Mouse (Mus musculus): ENCODE results near the gene Wdr48. TPM values are rescaled to one million over a fixed set of nuclear protein-coding genes. Genes with fewer than 3 reads are reported as not detected.

Wdr48 gene
- total and polyA plus RNA-seq, 3 experiments, result 26.9 to 32.3 (median 32.0) TPM

DNA sequence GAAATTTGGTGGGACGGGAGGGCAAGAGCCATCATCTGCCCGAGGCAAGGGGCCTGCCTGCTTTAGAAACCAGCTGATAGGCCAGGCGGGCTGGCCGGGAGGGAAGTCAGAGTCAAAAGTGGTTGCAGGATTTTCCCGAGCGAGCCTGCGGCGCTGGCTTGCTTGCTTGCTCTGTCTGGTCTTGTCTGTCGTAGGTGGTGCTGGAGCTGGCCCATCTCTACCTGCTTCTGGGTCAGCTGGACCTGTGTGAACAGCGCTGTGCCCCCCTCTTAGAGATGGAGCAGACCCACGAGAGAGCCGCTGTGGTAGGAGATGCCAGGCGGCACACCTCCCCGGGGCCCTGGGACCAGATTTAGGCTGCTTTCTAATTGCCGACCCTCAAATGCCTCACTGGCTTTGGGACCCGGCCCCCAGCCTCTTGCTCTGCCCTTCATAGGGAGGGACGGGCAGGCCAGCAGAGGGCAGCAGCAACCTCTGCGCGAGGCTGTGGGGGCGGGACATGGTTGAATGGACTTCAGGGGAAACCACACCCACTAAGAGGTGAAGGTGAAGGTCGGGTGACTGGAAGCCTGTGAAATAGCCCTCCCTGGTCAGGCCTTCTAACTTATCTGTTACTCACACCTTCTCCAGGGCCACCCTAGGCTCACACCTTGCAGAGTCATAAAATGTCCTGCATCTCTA is 68.4 kb downstream of the Wdr48 start:
- H3K4me1 ChIP-seq (ENCODE audit: control insufficient read depth in 1 of 2, insufficient read depth in 2 of 2), result peaks cover 8 to 18% of the 10 kb centered on the region in 2 experiments
- peak; percentile 86 for TF ChIP-seq RAD21 (IDR thresholded peaks at IDR 0.05; ENCODE audit: low read depth, low read length)
- TF ChIP-seq BHLHE40 (IDR thresholded peaks at IDR 0.05; ENCODE audit: low read depth, low read length), result peak; percentile 75
- TF ChIP-seq CTCF (conservative IDR thresholded peaks at IDR 0.05 in 1 of 2, IDR thresholded peaks at IDR 0.05 in 1 of 2; ENCODE audit: low read depth in 2 of 2, low read length in 2 of 2), result peak; percentile 23 to 92; a peak in 2 of 4 replicates
- no peak for TF ChIP-seq ZKSCAN1 (IDR thresholded peaks at IDR 0.05; ENCODE audit: borderline replicate concordance, low read depth, low read length)
- TF ChIP-seq SMC3 (IDR thresholded peaks at IDR 0.05; ENCODE audit: low read depth, low read length), result peak; percentile 88
- no peak for TF ChIP-seq TBP (conservative IDR thresholded peaks at IDR 0.05; ENCODE audit: low read depth, low read length)
- peak; percentile 66 for TF ChIP-seq MAZ (IDR thresholded peaks at IDR 0.05; ENCODE audit: low read depth, low read length)
- no peaks in the 10 kb centered on the region for H3K79me2 ChIP-seq (replicated peaks; ENCODE audit: control insufficient read depth, extremely low read depth, insufficient read depth, poor library complexity, severe bottlenecking)
- H3K9ac ChIP-seq (ENCODE audit: insufficient read depth, low read depth), result no peak overlapping the region
- H3K9me3 ChIP-seq (replicated peaks; ENCODE audit: low read length), result no peaks in the 10 kb centered on the region
- dilution Hi-C loops (cut with MboI; ENCODE audit: extremely low pct_ligation_motif_present, extremely low pct_unique_long_range_greater_than_20kb, low sequenced_read_pairs) (no loop called here), in situ Hi-C loops (cut with MboI; ENCODE audit: low pct_ligation_motif_present, low pct_unique_long_range_greater_than_20kb, low sequenced_read_pairs) (no loop called here)
- no peak overlapping the region for H3K4me3 ChIP-seq (replicated peaks in 1 of 3; ENCODE audit: low read depth in 2 of 3, low read length in 2 of 3, poor library complexity in 1 of 3)
- peak; percentile 71 for DNase-seq (ENCODE audit: extremely low read depth)
- peak overlapping the region; percentile 9; the same call in 1 of the 2 replicates for H3K4me2 ChIP-seq (ENCODE audit: insufficient read depth, low read depth, poor library complexity, severe bottlenecking)
- H3K36me3 ChIP-seq (replicated peaks in 1 of 2; ENCODE audit: control insufficient read depth in 1 of 2, insufficient read depth in 1 of 2, low read length in 1 of 2), result no peaks in the 10 kb centered on the region
- peaks cover 5% of the 10 kb centered on the region for H3K27me3 ChIP-seq (replicated peaks)
- no peak overlapping the region for H3K27ac ChIP-seq (ENCODE audit: insufficient read depth, low read depth)

DNA sequence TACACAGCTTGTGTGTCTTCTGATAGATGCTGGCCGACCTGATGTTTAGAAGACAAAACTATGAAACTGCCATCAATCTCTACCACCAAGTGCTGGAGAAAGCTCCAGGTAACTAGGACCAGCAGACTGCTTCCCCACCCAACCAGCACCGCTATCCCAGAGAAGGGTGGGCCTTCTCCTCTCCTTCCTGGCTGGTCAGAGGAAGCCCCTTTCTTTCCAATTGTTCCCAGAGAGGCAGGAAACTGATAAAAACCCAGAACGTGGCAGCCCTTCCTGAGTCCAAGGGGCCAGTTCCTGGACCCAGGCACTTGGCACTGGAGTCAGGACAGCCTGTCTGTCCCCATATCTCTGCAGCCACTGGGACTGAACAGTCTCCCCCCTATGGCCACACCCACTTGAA is 69.5 kb downstream of the Wdr48 start:
- peaks cover 5% of the 10 kb centered on the region for H3K27me3 ChIP-seq (replicated peaks)
- H3K79me2 ChIP-seq (replicated peaks; ENCODE audit: control insufficient read depth, extremely low read depth, insufficient read depth, poor library complexity, severe bottlenecking), result no peaks in the 10 kb centered on the region
- H3K4me2 ChIP-seq (ENCODE audit: insufficient read depth, low read depth, poor library complexity, severe bottlenecking), result no peak overlapping the region
- TF ChIP-seq KAT2A (IDR thresholded peaks at IDR 0.05; ENCODE audit: insufficient replicate concordance, low read length) (no peak), ELF1 (IDR thresholded peaks at IDR 0.05; ENCODE audit: low read depth, low read length) (no peak), ZC3H11A (IDR thresholded peaks at IDR 0.05; ENCODE audit: low read depth, low read length) (no peak), RCOR1 (conservative IDR thresholded peaks at IDR 0.05; ENCODE audit: low read depth, low read length) (no peak), POLR2A (IDR thresholded peaks at IDR 0.05; ENCODE audit: low read depth, low read length) (no peak), USF2 (conservative IDR thresholded peaks at IDR 0.05; ENCODE audit: low read depth, low read length) (no peak), IRF4 (IDR thresholded peaks at IDR 0.05; ENCODE audit: low read depth, low read length) (no peak), EP300 (IDR thresholded peaks at IDR 0.05; ENCODE audit: low read length) (no peak), NELFE (IDR thresholded peaks at IDR 0.05; ENCODE audit: low read depth, low read length) (no peak), TCF12 (IDR thresholded peaks at IDR 0.05; ENCODE audit: low read depth, low read length) (no peak), MEF2A (IDR thresholded peaks at IDR 0.05; ENCODE audit: borderline replicate concordance, low read depth, low read length) (no peak)
- H3K27ac ChIP-seq (ENCODE audit: insufficient read depth, low read depth), result no peak overlapping the region
- H3K9me3 ChIP-seq (replicated peaks; ENCODE audit: low read length), result no peaks in the 10 kb centered on the region
- no peak for DNase-seq (ENCODE audit: extremely low read depth)
- dilution Hi-C loops (cut with MboI; ENCODE audit: extremely low pct_ligation_motif_present, extremely low pct_unique_long_range_greater_than_20kb, low sequenced_read_pairs) (no loop called here), in situ Hi-C loops (cut with MboI; ENCODE audit: low pct_ligation_motif_present, low pct_unique_long_range_greater_than_20kb, low sequenced_read_pairs) (no loop called here)
- peaks cover 8 to 18% of the 10 kb centered on the region in 2 experiments for H3K4me1 ChIP-seq (ENCODE audit: control insufficient read depth in 1 of 2, insufficient read depth in 2 of 2)
- no peak overlapping the region for H3K4me3 ChIP-seq (replicated peaks in 1 of 3; ENCODE audit: low read depth in 2 of 3, low read length in 2 of 3, poor library complexity in 1 of 3)
- no peaks in the 10 kb centered on the region for H3K36me3 ChIP-seq (replicated peaks in 1 of 2; ENCODE audit: control insufficient read depth in 1 of 2, insufficient read depth in 1 of 2, low read length in 1 of 2)
- H3K9ac ChIP-seq (ENCODE audit: insufficient read depth, low read depth), result no peak overlapping the region

All from CH12.LX (cell line).